ENCODE assay signal across 24 mouse cellular contexts in the genomic region with DNA sequence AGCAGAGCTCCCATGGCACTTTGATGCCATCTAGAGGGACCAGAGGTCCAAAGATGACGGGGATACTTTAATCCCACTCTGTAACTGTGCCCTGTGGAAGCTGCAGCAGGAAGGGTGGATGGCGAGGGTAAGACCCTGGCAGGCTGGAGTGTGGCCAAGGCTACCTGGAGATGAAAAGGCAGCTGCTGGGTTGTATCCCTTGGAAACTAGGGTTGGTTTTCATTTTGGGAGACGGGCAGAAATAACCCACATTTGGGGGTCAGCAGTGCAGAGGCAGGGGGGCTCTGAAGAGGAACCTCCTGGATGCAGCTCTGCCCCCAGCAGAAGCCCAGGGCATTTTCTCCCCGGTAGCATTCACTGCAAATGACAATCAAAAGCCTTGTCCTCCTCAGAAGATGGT. TPM values are rescaled to one million over a fixed set of nuclear protein-coding genes. Genes with fewer than 3 reads are reported as not detected.
DNase-seq lines count a peak whose midpoint lies in the region; ATAC-seq and TF ChIP-seq lines count a peak whose summit lies in the region.
"Had no signal": no experiment of that assay in that cellular context is flagged by ENCODE, and none has a peak within 500 bp of the region (broad histone marks: within the 10 kb centered on the region; RNA-seq: fewer than 3 reads in every experiment).

No protein-coding gene starts in this region.

- no peaks in the 10 kb centered on the region for H3K4me1 ChIP-seq in forebrain, embryonic 13.5 days
- no peaks in the 10 kb centered on the region for H3K4me1 ChIP-seq in forebrain, embryonic 16.5 days (replicated peaks; ENCODE audit: control insufficient read depth, insufficient read depth, low read length)
- H3K4me1 ChIP-seq in hindbrain, embryonic 15.5 days (replicated peaks): no peaks in the 10 kb centered on the region
- H3K4me1 ChIP-seq in hindbrain, embryonic 12.5 days: no peaks in the 10 kb centered on the region
- H3K4me1 ChIP-seq in kidney, postnatal 0 days (replicated peaks; ENCODE audit: insufficient read depth, low read length): peaks cover 5% of the 10 kb centered on the region; the same call in 1 of the 2 replicates
- H3K4me1 ChIP-seq in midbrain, postnatal 0 days (ENCODE audit: insufficient read depth, low read length): no peaks in the 10 kb centered on the region
- H3K4me1 ChIP-seq in midbrain, embryonic 10.5 days: no peaks in the 10 kb centered on the region
- H3K4me1 ChIP-seq: forebrain, embryonic 10.5 days; forebrain, embryonic 15.5 days; heart, embryonic 12.5 days; heart, embryonic 15.5 days had no signal

- H3K36me3 ChIP-seq in forebrain, embryonic 13.5 days (ENCODE audit: poor library complexity, severe bottlenecking): peaks cover 100% of the 10 kb centered on the region
- peaks cover 58% of the 10 kb centered on the region for H3K36me3 ChIP-seq in forebrain, embryonic 16.5 days (ENCODE audit: control insufficient read depth, insufficient read depth)
- H3K36me3 ChIP-seq in hindbrain, embryonic 15.5 days: peaks cover 87% of the 10 kb centered on the region
- peaks cover 98% of the 10 kb centered on the region for H3K36me3 ChIP-seq in hindbrain, embryonic 12.5 days
- peaks cover 45% of the 10 kb centered on the region for H3K36me3 ChIP-seq in kidney, postnatal 0 days (ENCODE audit: insufficient read depth, low read length)
- H3K36me3 ChIP-seq in midbrain, postnatal 0 days (ENCODE audit: insufficient read depth, low read length): peaks cover 78% of the 10 kb centered on the region
- H3K36me3 ChIP-seq in midbrain, embryonic 10.5 days: peaks cover 100% of the 10 kb centered on the region

- no peak overlapping the region for H3K4me2 ChIP-seq in forebrain, embryonic 13.5 days
- no peak overlapping the region for H3K4me2 ChIP-seq in forebrain, embryonic 16.5 days (ENCODE audit: low read length)
- no peak overlapping the region for H3K4me2 ChIP-seq in hindbrain, embryonic 15.5 days
- no peak overlapping the region for H3K4me2 ChIP-seq in hindbrain, embryonic 12.5 days (replicated peaks)
- H3K4me2 ChIP-seq in kidney, postnatal 0 days (ENCODE audit: low read length): no peak overlapping the region
- H3K4me2 ChIP-seq in midbrain, postnatal 0 days (ENCODE audit: low read depth, low read length, poor library complexity, severe bottlenecking): no peak overlapping the region
- H3K4me2 ChIP-seq: forebrain, embryonic 15.5 days; heart, embryonic 12.5 days; heart, embryonic 15.5 days had no signal

- DNase-seq in kidney, postnatal 0 days (ENCODE audit: low spot score): no peak
- no peak for DNase-seq in kidney, adult 11 months
- no peak for DNase-seq in midbrain, postnatal 0 days (ENCODE audit: low spot score)
- DNase-seq in midbrain, embryonic 10.5 days (ENCODE audit: low spot score): no peak
- DNase-seq: adrenal gland, adult 8-10 months; adrenal gland, postnatal 25 days; cerebellum, adult 18-20 months; cerebellum, adult 9-10 months; cerebellum, postnatal 14 days; gastrocnemius, adult 2 months; gastrocnemius, postnatal 14 days; heart, adult 18-20 months; heart, postnatal 10 days; heart, postnatal 36 days had no signal

- no peaks in the 10 kb centered on the region for H3K27me3 ChIP-seq in forebrain, embryonic 13.5 days
- H3K27me3 ChIP-seq in forebrain, embryonic 16.5 days (replicated peaks; ENCODE audit: control insufficient read depth, insufficient read depth, low read length): no peaks in the 10 kb centered on the region
- H3K27me3 ChIP-seq in hindbrain, embryonic 15.5 days: no peaks in the 10 kb centered on the region
- no peaks in the 10 kb centered on the region for H3K27me3 ChIP-seq in hindbrain, embryonic 12.5 days
- no peaks in the 10 kb centered on the region for H3K27me3 ChIP-seq in kidney, postnatal 0 days (ENCODE audit: insufficient read depth, low read length)
- H3K27me3 ChIP-seq in midbrain, postnatal 0 days (ENCODE audit: insufficient read depth, low read length): no peaks in the 10 kb centered on the region
- no peaks in the 10 kb centered on the region for H3K27me3 ChIP-seq in midbrain, embryonic 10.5 days (ENCODE audit: low read depth, poor library complexity, severe bottlenecking)
- H3K27me3 ChIP-seq: forebrain, embryonic 15.5 days; heart, embryonic 15.5 days had no signal

- WGBS in forebrain, embryonic 13.5 days: 71% methylated on average over 4 of the region's 4 CpGs
- 88% methylated on average over 4 of the region's 4 CpGs for WGBS in forebrain, embryonic 16.5 days
- WGBS in hindbrain, embryonic 15.5 days: 74% methylated on average over 4 of the region's 4 CpGs
- WGBS in hindbrain, embryonic 12.5 days: 77% methylated on average over 4 of the region's 4 CpGs
- WGBS in kidney, postnatal 0 days: 37% methylated on average over 4 of the region's 4 CpGs
- WGBS in midbrain, postnatal 0 days: 63% methylated on average over 4 of the region's 4 CpGs
- 82% methylated on average over 4 of the region's 4 CpGs for WGBS in midbrain, embryonic 10.5 days

- no peak for ATAC-seq in forebrain, embryonic 13.5 days
- no peak for ATAC-seq in forebrain, embryonic 16.5 days
- no peak for ATAC-seq in hindbrain, embryonic 15.5 days (ENCODE audit: low FRiP score, low read depth)
- no peak for ATAC-seq in hindbrain, embryonic 12.5 days (ENCODE audit: low FRiP score)
- no peak for ATAC-seq in kidney, postnatal 0 days (replicated peaks; ENCODE audit: low FRiP score, low read depth)
- ATAC-seq in midbrain, postnatal 0 days (ENCODE audit: low FRiP score): no peak
- ATAC-seq: activated CD4-positive, CD25-positive, alpha-beta regulatory T cell, adult 4 months; forebrain, embryonic 15.5 days; hindbrain, embryonic 16.5 days had no signal

- TF ChIP-seq CTCF in kidney, postnatal 0 days (IDR thresholded peaks at IDR 0.05; ENCODE audit: low read depth): peak; percentile 14; the same call in 1 of the 2 replicates
- TF ChIP-seq CTCF in midbrain, postnatal 0 days (IDR thresholded peaks at IDR 0.05): no peak

- H3K9ac ChIP-seq in forebrain, embryonic 13.5 days: no peak overlapping the region
- no peak overlapping the region for H3K9ac ChIP-seq in forebrain, embryonic 16.5 days (replicated peaks; ENCODE audit: low read depth, low read length)
- H3K9ac ChIP-seq in hindbrain, embryonic 15.5 days: no peak overlapping the region
- H3K9ac ChIP-seq in hindbrain, embryonic 12.5 days: no peak overlapping the region
- H3K9ac ChIP-seq in kidney, postnatal 0 days (ENCODE audit: low read depth, low read length): no peak overlapping the region
- no peak overlapping the region for H3K9ac ChIP-seq in midbrain, postnatal 0 days (replicated peaks; ENCODE audit: low read length, poor library complexity, severe bottlenecking)
- H3K9ac ChIP-seq: forebrain, embryonic 15.5 days; heart, embryonic 12.5 days; heart, embryonic 15.5 days had no signal

- no peak overlapping the region for H3K4me3 ChIP-seq in forebrain, embryonic 13.5 days
- H3K4me3 ChIP-seq in forebrain, embryonic 16.5 days (replicated peaks; ENCODE audit: low read length): no peak overlapping the region
- no peak overlapping the region for H3K4me3 ChIP-seq in hindbrain, embryonic 15.5 days
- H3K4me3 ChIP-seq in hindbrain, embryonic 12.5 days: no peak overlapping the region
- H3K4me3 ChIP-seq in kidney, postnatal 0 days (replicated peaks; ENCODE audit: low read depth, low read length): no peak overlapping the region
- no peak overlapping the region for H3K4me3 ChIP-seq in midbrain, postnatal 0 days (ENCODE audit: low read depth, low read length)
- H3K4me3 ChIP-seq in midbrain, embryonic 10.5 days: no peak overlapping the region
- H3K4me3 ChIP-seq: forebrain, embryonic 10.5 days; forebrain, embryonic 15.5 days; gastrocnemius, adult 2 months; heart, embryonic 12.5 days; heart, embryonic 15.5 days had no signal

- 0 out of 2 replicates have a peak overlapping the region, but pooled peaks have one; percentile 14 for H3K27ac ChIP-seq in forebrain, embryonic 13.5 days
- H3K27ac ChIP-seq in forebrain, embryonic 16.5 days (ENCODE audit: low read length): no peak overlapping the region
- H3K27ac ChIP-seq in hindbrain, embryonic 15.5 days (replicated peaks): 0 out of 2 replicates have a peak overlapping the region, but pooled peaks have one; percentile 20
- no peak overlapping the region for H3K27ac ChIP-seq in hindbrain, embryonic 12.5 days
- H3K27ac ChIP-seq in kidney, postnatal 0 days: no peak overlapping the region
- H3K27ac ChIP-seq in midbrain, postnatal 0 days (ENCODE audit: low read depth, low read length): peak overlapping the region; percentile 0; the same call in 1 of the 2 replicates
- H3K27ac ChIP-seq in midbrain, embryonic 10.5 days (replicated peaks): no peak overlapping the region
- H3K27ac ChIP-seq: forebrain, embryonic 10.5 days; forebrain, embryonic 15.5 days; gastrocnemius, adult 2 months; heart, embryonic 15.5 days had no signal

- no peaks in the 10 kb centered on the region for H3K9me3 ChIP-seq in forebrain, embryonic 13.5 days (replicated peaks)
- H3K9me3 ChIP-seq in forebrain, embryonic 16.5 days (ENCODE audit: control insufficient read depth, low read length): no peaks in the 10 kb centered on the region
- H3K9me3 ChIP-seq in hindbrain, embryonic 15.5 days: no peaks in the 10 kb centered on the region
- H3K9me3 ChIP-seq in hindbrain, embryonic 12.5 days (replicated peaks): no peaks in the 10 kb centered on the region
- no peaks in the 10 kb centered on the region for H3K9me3 ChIP-seq in kidney, postnatal 0 days (replicated peaks; ENCODE audit: low read length)
- no peaks in the 10 kb centered on the region for H3K9me3 ChIP-seq in midbrain, postnatal 0 days (ENCODE audit: low read length)
- peaks cover 9% of the 10 kb centered on the region; the same call in 1 of the 2 replicates for H3K9me3 ChIP-seq in midbrain, embryonic 10.5 days (replicated peaks)
- H3K9me3 ChIP-seq: forebrain, embryonic 15.5 days; heart, embryonic 15.5 days had no signal

RNA-seq across cellular contexts. Expression of gene Dbndd1, which starts 10.0 kb away (rescaled TPM):
- 61.1 and 64.7 TPM in 2 replicates for polyA plus RNA-seq in forebrain, embryonic 13.5 days (2015; fragmentation: Nextera tagmentation; extraction: Ambion mirVana)
- 96.6 and 97.2 TPM in 2 replicates for polyA plus RNA-seq in forebrain, embryonic 16.5 days (2015; fragmentation: Nextera tagmentation; extraction: Ambion mirVana)
- 80.1 and 90.3 TPM in 2 replicates for polyA plus RNA-seq in hindbrain, embryonic 15.5 days (2015; fragmentation: Nextera tagmentation; extraction: Ambion mirVana)
- 48.0 and 48.8 TPM in 2 replicates for polyA plus RNA-seq in hindbrain, embryonic 12.5 days (2016; fragmentation: Nextera tagmentation; extraction: Ambion mirVana)
- 2.4 and 3.3 TPM in 2 replicates for polyA plus RNA-seq in kidney, postnatal 0 days (2015; fragmentation: Nextera tagmentation; extraction: Ambion mirVana)
- total RNA-seq in midbrain, postnatal 0 days (2014; rRNA removed): 96.0 and 101 TPM in 2 replicates
- polyA plus RNA-seq in midbrain, postnatal 0 days (2015; fragmentation: Nextera tagmentation; extraction: Ambion mirVana): 69.6 and 74.9 TPM in 2 replicates
- polyA plus RNA-seq in midbrain, embryonic 10.5 days (2016; fragmentation: Nextera tagmentation; extraction: Ambion mirVana): 19.0 and 26.7 TPM in 2 replicates
- total RNA-seq: gastrocnemius, adult 2 months; gastrocnemius, postnatal 14 days; heart, adult 18-20 months; heart, postnatal 10 days; heart, postnatal 36 days had no signal

RNA-seq across cellular contexts. Expression of gene Gas8, which starts 13.4 kb away (rescaled TPM):
- 36.4 and 42.1 TPM in 2 replicates for polyA plus RNA-seq in forebrain, embryonic 13.5 days (2015; fragmentation: Nextera tagmentation; extraction: Ambion mirVana)
- 43.9 and 48.4 TPM in 2 replicates for polyA plus RNA-seq in forebrain, embryonic 16.5 days (2015; fragmentation: Nextera tagmentation; extraction: Ambion mirVana)
- 39.0 and 43.3 TPM in 2 replicates for polyA plus RNA-seq in hindbrain, embryonic 15.5 days (2015; fragmentation: Nextera tagmentation; extraction: Ambion mirVana)
- polyA plus RNA-seq in hindbrain, embryonic 12.5 days (2016; fragmentation: Nextera tagmentation; extraction: Ambion mirVana): 41.7 and 44.6 TPM in 2 replicates
- polyA plus RNA-seq in kidney, postnatal 0 days (2015; fragmentation: Nextera tagmentation; extraction: Ambion mirVana): 27.1 and 29.2 TPM in 2 replicates
- 21.4 and 28.8 TPM in 2 replicates for total RNA-seq in midbrain, postnatal 0 days (2014; rRNA removed)
- 42.8 and 43.9 TPM in 2 replicates for polyA plus RNA-seq in midbrain, postnatal 0 days (2015; fragmentation: Nextera tagmentation; extraction: Ambion mirVana)
- 42.5 and 43.0 TPM in 2 replicates for polyA plus RNA-seq in midbrain, embryonic 10.5 days (2016; fragmentation: Nextera tagmentation; extraction: Ambion mirVana)

RNA-seq across cellular contexts. Expression of gene Afg3l1, which starts 27.6 kb away (rescaled TPM):
- polyA plus RNA-seq in forebrain, embryonic 13.5 days (2015; fragmentation: Nextera tagmentation; extraction: Ambion mirVana): 55.9 and 60.4 TPM in 2 replicates
- polyA plus RNA-seq in forebrain, embryonic 16.5 days (2015; fragmentation: Nextera tagmentation; extraction: Ambion mirVana): 52.3 and 54.4 TPM in 2 replicates
- polyA plus RNA-seq in hindbrain, embryonic 15.5 days (2015; fragmentation: Nextera tagmentation; extraction: Ambion mirVana): 49.9 and 52.9 TPM in 2 replicates
- polyA plus RNA-seq in hindbrain, embryonic 12.5 days (2016; fragmentation: Nextera tagmentation; extraction: Ambion mirVana): 64.7 and 66.5 TPM in 2 replicates
- polyA plus RNA-seq in kidney, postnatal 0 days (2015; fragmentation: Nextera tagmentation; extraction: Ambion mirVana): 40.3 and 48.0 TPM in 2 replicates
- total RNA-seq in midbrain, postnatal 0 days (2014; rRNA removed): 15.0 and 22.1 TPM in 2 replicates
- polyA plus RNA-seq in midbrain, postnatal 0 days (2015; fragmentation: Nextera tagmentation; extraction: Ambion mirVana): 40.8 and 43.5 TPM in 2 replicates
- 69.3 and 74.2 TPM in 2 replicates for polyA plus RNA-seq in midbrain, embryonic 10.5 days (2016; fragmentation: Nextera tagmentation; extraction: Ambion mirVana)

Comparison
In these comparisons a context has a peak if more than half of its experiments do, and no peak if none do; other contexts are left out.
1. H3K27ac ChIP-seq: peak in forebrain, embryonic 13.5 days (single experiment), hindbrain, embryonic 15.5 days (single experiment) and midbrain, postnatal 0 days (single experiment); none in forebrain, embryonic 16.5 days (single experiment), hindbrain, embryonic 12.5 days (single experiment), kidney, postnatal 0 days (single experiment) and midbrain, embryonic 10.5 days (single experiment).